Mouse (Mus musculus) olfactory bulb, adult 2 months (tissue): ENCODE measurements around the gene Ttc28.

ENCODE experiments used
- CTCF ChIP-seq: fragments of 200-500 bp; IDR thresholded peaks from 2 replicates; pipeline ENCODE4 v1.5.1; 2012; ENCODE audit warnings: low read depth, mild to moderate bottlenecking, low read length, moderate library complexity; ENCODE audit not compliant: insufficient read depth
- POLR2A ChIP-seq: fragments of 200-500 bp; IDR thresholded peaks from 2 replicates; pipeline ENCODE4 v1.6.1; 2012; ENCODE audit warnings: mild to moderate bottlenecking, low read depth, low read length, moderate library complexity; ENCODE audit not compliant: insufficient read depth

GRCm38 (mm10) chr5:111229041-111229394, 349.4 kb downstream of the Ttc28 start:
- TF ChIP-seq CTCF (no peak), POLR2A (no peak)
